Mouse (Mus musculus) thymus, postnatal 14 days (tissue): ENCODE data around the gene Scoc.
A peak's percentile ranks its signal among the peaks of the same experiment; 100 is the strongest.

Experiments
- DNase-seq: peaks from one replicate; pipeline ENCODE4 v3.0.0; 2021

Scoc gene

GRCm38 (mm10) chr8:83396680-83397079 lies 61.5 kb downstream of the Scoc start:
- no peak for DNase-seq

GRCm38 (mm10) chr8:83394325-83394724 lies 63.9 kb downstream of the Scoc start:
- DNase-seq = no peak

GRCm38 (mm10) chr8:83392521-83392920 lies 65.7 kb downstream of the Scoc start:
- DNase-seq = no peak

GRCm38 (mm10) chr8:83390006-83390701 lies 68.0 kb downstream of the Scoc start:
- DNase-seq = no peak

- peak; percentile 61 for DNase-seq
These were observed 68.7 kb downstream of the Scoc start, which contains the start of gene Clgn for GRCm38 (mm10) chr8:83389316-83390005. Clgn (plus strand) TSS chr8:83389867.

GRCm38 (mm10) chr8:83382850-83383249 lies 75.3 kb downstream of the Scoc start:
- DNase-seq = no peak

- DNase-seq = no peak
These were observed 77.2 kb downstream of the Scoc start for GRCm38 (mm10) chr8:83381016-83381415.

- DNase-seq = no peak
These were observed 78.0 kb downstream of the Scoc start for GRCm38 (mm10) chr8:83380141-83380540.
